Mouse (Mus musculus) intestine, postnatal 0 days (tissue): ENCODE measurements at regions not wholly inside any gene's neighbourhood (a gene's known extent, or its start where the extent isn't known, plus 50 kb on each side); places are given as distances from the start of the nearest gene placed in this dataset.

ENCODE experiments used
- ATAC-seq: fragments of 200-750 bp; cut with Nextera tagmentation; 2 replicates; pipeline ENCODE4 v1.8.0; 2017; ENCODE audit warnings: mild to moderate bottlenecking, moderate TSS enrichment, moderate library complexity
- H3K27ac ChIP-seq: fragments of 300-500 bp; sonication (generic); 2 replicates; pipeline ENCODE4 v1.5.1; 2014; ENCODE audit warnings: mild to moderate bottlenecking, low read depth, low read length, moderate library complexity
- H3K27me3 ChIP-seq: fragments of 300-500 bp; sonication (generic); replicated peaks from 2 replicates; pipeline ENCODE4 v1.6.1; 2014; ENCODE audit warnings: low read length, mixed read lengths; ENCODE audit not compliant: control insufficient read depth, insufficient read depth
- H3K36me3 ChIP-seq: fragments of 300-500 bp; sonication (generic); 2 replicates; pipeline ENCODE4 v1.6.1; 2014; ENCODE audit warnings: mild to moderate bottlenecking, moderate library complexity; ENCODE audit not compliant: control insufficient read depth, insufficient read depth
- H3K4me1 ChIP-seq: fragments of 300-500 bp; sonication (generic); replicated peaks from 2 replicates; pipeline ENCODE4 v1.6.1; 2014; ENCODE audit warnings: antibody characterized with exemption, low read length, mixed read lengths; ENCODE audit not compliant: control insufficient read depth, insufficient read depth
- H3K4me2 ChIP-seq: fragments of 300-500 bp; sonication (generic); replicated peaks from 2 replicates; pipeline ENCODE4 v1.6.1; 2014; ENCODE audit warnings: low read depth, mild to moderate bottlenecking, moderate library complexity
- H3K4me3 ChIP-seq: fragments of 300-500 bp; sonication (generic); 2 replicates; pipeline ENCODE4 v1.5.1; 2014; ENCODE audit warnings: low read depth, low read length
- H3K9ac ChIP-seq: fragments of 300-500 bp; sonication (generic); 2 replicates; pipeline ENCODE4 v1.6.1; 2014; ENCODE audit warnings: mild to moderate bottlenecking, low read depth, low read length
- H3K9me3 ChIP-seq: fragments of 300-500 bp; sonication (generic); 2 replicates; pipeline ENCODE4 v1.6.1; 2016; ENCODE audit warnings: mixed run types; ENCODE audit not compliant: control insufficient read depth
- CTCF ChIP-seq: sonication (generic); IDR thresholded peaks from 2 replicates; pipeline ENCODE4 v1.5.1; 2016; ENCODE audit warnings: low read depth, mild to moderate bottlenecking, control low read depth, antibody characterized with exemption, moderate library complexity
- WGBS: fragments of 180-500 bp; shearing (Covaris S2); extraction: QIAGEN DNeasy Blood & Tissue Kit; methylation state at CpG from one replicate; pipeline ENCODE4 v1.1.7; 2014; 5-methylcytosine and 5-hydroxymethylcytosine counted together

GRCm38 (mm10) chr1:190446676-190447075 is 276.2 kb upstream of the Prox1 start:
- H3K9me3 ChIP-seq, result no peaks in the 10 kb centered on the region
- TF ChIP-seq CTCF, result no peak
- H3K4me1 ChIP-seq, result no peaks in the 10 kb centered on the region
- WGBS, result 51% methylated on average over 5 of the region's 5 CpGs
- no peak overlapping the region for H3K9ac ChIP-seq
- ATAC-seq, result no peak
- H3K27me3 ChIP-seq, result no peaks in the 10 kb centered on the region
- H3K27ac ChIP-seq, result no peak overlapping the region
- H3K36me3 ChIP-seq, result no peaks in the 10 kb centered on the region
- H3K4me2 ChIP-seq, result no peak overlapping the region
- no peak overlapping the region for H3K4me3 ChIP-seq

- Histone ChIP-seq H3K4me2 (no peak overlapping the region), H3K27me3 (no peaks in the 10 kb centered on the region), H3K36me3 (no peaks in the 10 kb centered on the region), H3K9me3 (no peaks in the 10 kb centered on the region), H3K4me1 (no peaks in the 10 kb centered on the region), H3K27ac (no peak overlapping the region), H3K4me3 (no peak overlapping the region), H3K9ac (no peak overlapping the region)
- TF ChIP-seq CTCF, result no peak
- 76% methylated on average over 9 of the region's 9 CpGs for WGBS
- no peak for ATAC-seq
These were observed 273.9 kb upstream of the Prox1 start for GRCm38 (mm10) chr1:190444366-190444765.

GRCm38 (mm10) chr1:190443234-190443633 is 272.7 kb upstream of the Prox1 start:
- Histone ChIP-seq H3K9ac (no peak overlapping the region), H3K9me3 (no peaks in the 10 kb centered on the region), H3K27ac (no peak overlapping the region), H3K4me2 (no peak overlapping the region), H3K4me3 (no peak overlapping the region), H3K27me3 (no peaks in the 10 kb centered on the region), H3K4me1 (no peaks in the 10 kb centered on the region), H3K36me3 (no peaks in the 10 kb centered on the region)
- WGBS, result 75% methylated on average over 3 of the region's 3 CpGs
- no peak for ATAC-seq
- TF ChIP-seq CTCF, result no peak

- TF ChIP-seq CTCF, result no peak
- Histone ChIP-seq H3K27ac (no peak overlapping the region), H3K36me3 (no peaks in the 10 kb centered on the region), H3K4me1 (no peaks in the 10 kb centered on the region), H3K27me3 (no peaks in the 10 kb centered on the region), H3K4me2 (no peak overlapping the region), H3K4me3 (no peak overlapping the region), H3K9me3 (no peaks in the 10 kb centered on the region), H3K9ac (no peak overlapping the region)
- ATAC-seq, result no peak
- WGBS, result 77% methylated on average over 4 of the region's 4 CpGs
These were observed 271.7 kb upstream of the Prox1 start for GRCm38 (mm10) chr1:190442166-190442565.

GRCm38 (mm10) chr1:190438789-190439188 is 268.3 kb upstream of the Prox1 start:
- H3K27me3 ChIP-seq, result no peaks in the 10 kb centered on the region
- TF ChIP-seq CTCF, result no peak
- no peaks in the 10 kb centered on the region for H3K9me3 ChIP-seq
- H3K9ac ChIP-seq, result no peak overlapping the region
- no peaks in the 10 kb centered on the region for H3K36me3 ChIP-seq
- H3K4me2 ChIP-seq, result no peak overlapping the region
- 68% methylated on average over 2 of the region's 2 CpGs for WGBS
- no peak overlapping the region for H3K27ac ChIP-seq
- no peak for ATAC-seq
- no peaks in the 10 kb centered on the region for H3K4me1 ChIP-seq
- H3K4me3 ChIP-seq, result no peak overlapping the region

GRCm38 (mm10) chr1:190422874-190423273 is 252.4 kb upstream of the Prox1 start:
- 55% methylated on average over 9 of the region's 9 CpGs for WGBS

GRCm38 (mm10) chr1:190419709-190420108 is 249.2 kb upstream of the Prox1 start:
- Histone ChIP-seq H3K9ac (no peak overlapping the region), H3K27ac (no peak overlapping the region), H3K4me2 (no peak overlapping the region), H3K4me1 (no peaks in the 10 kb centered on the region), H3K36me3 (no peaks in the 10 kb centered on the region), H3K27me3 (no peaks in the 10 kb centered on the region), H3K9me3 (no peaks in the 10 kb centered on the region), H3K4me3 (no peak overlapping the region)
- no peak for TF ChIP-seq CTCF
- no peak for ATAC-seq
- WGBS, result 61% methylated on average over 13 of the region's 13 CpGs

More at GRCm38 (mm10) chr1:190422874-190423273, 252.4 kb upstream of the Prox1 start:
- no peak for TF ChIP-seq CTCF
- Histone ChIP-seq H3K4me3 (no peak overlapping the region), H3K36me3 (no peaks in the 10 kb centered on the region), H3K4me2 (no peak overlapping the region), H3K4me1 (no peaks in the 10 kb centered on the region), H3K27me3 (no peaks in the 10 kb centered on the region), H3K27ac (no peak overlapping the region), H3K9ac (no peak overlapping the region), H3K9me3 (no peaks in the 10 kb centered on the region)
- no peak for ATAC-seq
